Mouse (Mus musculus): ENCODE results near the gene Ikbke.
"Not testable (repeated sequence)": the region's sequence is repeated elsewhere in the genome, so short reads cannot be mapped to it uniquely, and the experiment has no call there.

The Ikbke gene

DNA sequence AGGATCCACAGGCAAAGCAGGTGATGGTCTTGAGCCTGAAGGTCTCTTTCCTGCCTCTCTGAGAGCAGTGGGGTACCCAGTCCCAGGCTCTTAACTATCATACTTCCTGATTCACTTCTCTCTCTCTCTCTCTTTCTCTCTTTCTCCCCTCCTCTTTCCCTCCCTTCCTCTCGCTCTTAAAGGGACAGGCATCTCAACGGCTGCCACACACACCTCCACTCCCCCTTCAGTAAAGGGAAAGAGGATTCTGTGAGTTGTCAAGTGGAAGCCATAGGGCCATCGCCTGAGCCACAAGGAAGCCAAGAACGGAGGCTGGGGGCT lies at the start of gene Ikbke:
Gene Ikbke, minus strand, starts transcription at position 151 of the 321 bp plus-strand sequence.
- no peak for DNase-seq

- not testable (repeated sequence) for DNase-seq
Measured at GRCm38 (mm10) chr1:131329093-131329492, 49.7 kb upstream of the Ikbke start.

DNA sequence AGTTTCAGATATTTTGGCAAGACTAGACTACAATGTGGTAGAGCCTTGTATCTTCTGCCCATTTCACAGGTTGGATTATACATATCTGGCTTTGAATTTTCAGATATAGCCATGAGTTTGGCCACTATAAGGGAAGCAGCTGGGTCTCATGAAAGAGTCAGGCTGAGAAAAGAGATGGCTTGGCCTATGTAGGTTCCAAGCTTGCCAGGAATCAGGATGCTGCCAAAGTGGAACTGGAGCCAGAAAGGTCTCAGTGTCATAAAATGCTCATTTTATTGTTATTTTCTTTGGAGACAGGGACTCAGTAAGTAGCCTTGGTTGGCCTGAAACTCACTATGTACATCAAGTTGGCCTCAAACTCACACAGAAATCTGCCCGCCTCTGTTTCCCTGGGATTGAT lies 47.8 kb upstream of the Ikbke start:
- no peak for DNase-seq

- no peak for DNase-seq
Measured at GRCm38 (mm10) chr1:131324816-131325463, 45.5 kb upstream of the Ikbke start.

DNA sequence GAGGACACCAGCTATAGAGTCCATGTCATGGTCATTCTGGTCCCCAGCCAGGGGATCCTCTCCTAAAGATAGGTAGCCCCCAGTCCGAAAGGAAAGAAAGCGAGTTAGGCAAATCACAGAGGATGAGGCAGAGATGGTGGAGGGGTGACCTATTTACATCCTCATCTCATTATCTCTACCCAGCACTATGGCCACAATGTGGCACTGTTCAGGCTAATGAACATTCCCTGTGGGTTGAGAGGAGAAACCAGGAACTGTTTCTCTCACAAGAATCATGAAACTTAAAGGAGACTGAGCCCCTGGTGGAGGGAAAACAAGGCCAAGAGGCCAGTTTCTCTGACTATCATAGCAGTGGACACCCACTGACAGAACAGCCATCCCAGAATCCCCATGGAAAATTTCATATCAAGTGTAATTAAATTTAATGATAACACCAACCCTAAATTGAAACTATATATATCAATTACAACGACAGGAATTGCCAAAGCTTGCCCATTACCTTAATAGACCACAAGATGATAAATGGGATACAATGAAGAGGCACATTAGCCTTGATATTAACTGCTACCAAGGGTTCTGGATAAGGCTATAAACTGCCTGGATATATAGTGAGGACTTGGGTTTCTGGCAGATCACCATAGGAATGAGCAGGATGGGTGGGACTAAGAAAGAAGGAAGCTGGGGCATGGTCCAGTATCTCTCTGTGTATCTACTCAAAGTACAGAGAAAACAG lies 40.4 kb upstream of the Ikbke start:
- peak; percentile 84 for DNase-seq

DNA sequence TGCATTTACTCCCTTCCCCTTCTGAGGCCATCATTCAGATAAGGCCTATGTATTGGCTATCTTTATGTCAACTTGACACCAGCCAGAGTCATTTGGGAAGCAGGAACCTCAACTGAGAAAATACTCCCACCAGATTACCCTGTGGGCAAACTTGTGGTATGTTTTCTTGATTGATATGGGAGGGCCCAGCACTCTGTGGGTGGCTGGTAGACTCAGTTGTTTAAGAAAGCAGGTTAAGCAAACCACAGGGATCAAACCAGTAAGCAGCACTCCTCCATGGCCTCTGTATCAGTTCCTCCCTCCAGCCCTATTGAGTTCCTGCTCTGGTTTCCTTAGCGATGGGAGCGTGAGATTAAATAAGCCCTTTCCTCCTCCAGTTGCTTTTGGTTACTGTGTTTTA lies 39.0 kb upstream of the Ikbke start:
- DNase-seq = no peak

DNA sequence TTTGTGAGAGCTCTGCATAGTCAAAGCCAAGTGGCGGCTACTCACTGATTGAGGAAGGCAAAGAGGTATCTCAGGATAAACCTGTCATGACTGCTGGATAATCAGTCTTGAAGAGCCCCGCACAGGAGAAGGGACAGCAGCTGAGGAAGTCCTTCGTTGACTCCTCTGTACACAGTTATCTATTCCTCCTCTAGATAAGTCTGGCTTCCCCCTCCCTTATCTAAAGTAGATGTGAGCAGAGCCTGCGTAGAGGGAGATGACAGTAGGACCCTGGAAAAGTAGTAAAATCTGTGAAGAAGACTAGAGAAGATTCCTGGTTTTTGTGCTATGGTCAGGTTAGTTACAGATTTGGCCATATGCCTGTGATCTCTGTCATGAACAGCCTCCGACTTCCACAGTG lies 38.2 kb upstream of the Ikbke start:
- DNase-seq = no peak

DNA sequence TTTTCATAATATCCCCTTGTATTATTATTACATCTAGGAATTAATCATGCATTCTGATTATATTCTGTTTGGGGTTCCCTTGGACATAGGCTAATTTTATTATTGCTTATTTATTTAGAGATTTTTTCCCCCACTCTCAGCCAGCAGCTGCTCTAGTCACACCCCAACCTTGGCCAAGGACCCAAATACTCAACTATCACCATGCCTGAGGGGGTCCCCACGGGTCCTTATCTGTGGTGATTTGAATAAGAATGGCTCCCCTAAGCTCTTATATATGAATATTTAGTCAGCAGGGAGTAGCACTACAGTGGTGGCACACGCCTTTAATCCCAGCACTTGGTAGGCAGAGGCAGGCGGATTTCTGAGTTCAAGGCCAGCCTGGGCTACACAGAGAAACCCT lies 31.9 kb upstream of the Ikbke start:
- DNase-seq = no peak

- peak; percentile 19 for DNase-seq
Measured at GRCm38 (mm10) chr1:131310237-131310818, 30.9 kb upstream of the Ikbke start.

GRCm38 (mm10) chr1:131300750-131301149 lies 21.3 kb upstream of the Ikbke start:
- no peak for DNase-seq

DNA sequence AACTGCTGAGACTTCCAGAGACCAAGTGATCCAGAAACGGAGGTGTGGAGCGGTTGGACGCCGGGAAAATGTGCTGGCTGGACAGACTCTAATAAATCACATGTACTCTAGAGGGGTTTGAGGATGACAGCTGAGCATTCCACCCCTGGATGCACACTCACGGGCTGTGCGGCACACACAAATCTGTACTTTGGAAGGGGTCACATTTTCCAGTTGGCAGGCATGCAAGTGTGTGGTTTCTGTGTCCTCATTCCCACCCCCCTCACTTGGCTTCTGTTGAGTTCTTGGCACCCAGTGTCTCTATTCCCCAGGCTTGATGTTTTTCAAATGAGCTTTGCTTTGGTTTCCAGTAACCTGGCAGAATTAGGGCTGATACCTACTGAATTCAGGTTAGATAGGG lies 20.4 kb upstream of the Ikbke start:
- DNase-seq = no peak

GRCm38 (mm10) chr1:131299240-131299639 lies 19.8 kb upstream of the Ikbke start:
- no peak for DNase-seq

- no peak for DNase-seq
Measured at GRCm38 (mm10) chr1:131298171-131298570, 18.8 kb upstream of the Ikbke start.

GRCm38 (mm10) chr1:131296726-131297125 lies 17.3 kb upstream of the Ikbke start:
- no peak for DNase-seq

- peak; percentile 30 for DNase-seq
Measured at GRCm38 (mm10) chr1:131295200-131295599, 15.8 kb upstream of the Ikbke start.

DNA sequence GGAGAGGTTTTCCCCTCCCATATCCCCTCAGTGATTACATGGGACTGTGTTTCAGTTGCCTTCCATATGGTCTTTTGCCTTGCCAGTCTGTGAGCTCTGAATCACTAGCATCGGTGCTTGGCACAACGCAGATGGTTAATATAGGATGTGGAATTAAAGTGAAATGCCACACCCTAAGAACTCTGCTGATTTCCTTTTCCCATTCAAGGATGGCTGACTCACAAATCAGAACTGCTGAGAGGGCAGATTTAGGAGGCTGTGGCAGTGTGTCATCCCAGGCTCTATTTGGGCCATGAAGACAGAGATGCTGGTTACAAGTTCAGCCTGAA lies 14.5 kb upstream of the Ikbke start:
- DNase-seq = no peak

DNA sequence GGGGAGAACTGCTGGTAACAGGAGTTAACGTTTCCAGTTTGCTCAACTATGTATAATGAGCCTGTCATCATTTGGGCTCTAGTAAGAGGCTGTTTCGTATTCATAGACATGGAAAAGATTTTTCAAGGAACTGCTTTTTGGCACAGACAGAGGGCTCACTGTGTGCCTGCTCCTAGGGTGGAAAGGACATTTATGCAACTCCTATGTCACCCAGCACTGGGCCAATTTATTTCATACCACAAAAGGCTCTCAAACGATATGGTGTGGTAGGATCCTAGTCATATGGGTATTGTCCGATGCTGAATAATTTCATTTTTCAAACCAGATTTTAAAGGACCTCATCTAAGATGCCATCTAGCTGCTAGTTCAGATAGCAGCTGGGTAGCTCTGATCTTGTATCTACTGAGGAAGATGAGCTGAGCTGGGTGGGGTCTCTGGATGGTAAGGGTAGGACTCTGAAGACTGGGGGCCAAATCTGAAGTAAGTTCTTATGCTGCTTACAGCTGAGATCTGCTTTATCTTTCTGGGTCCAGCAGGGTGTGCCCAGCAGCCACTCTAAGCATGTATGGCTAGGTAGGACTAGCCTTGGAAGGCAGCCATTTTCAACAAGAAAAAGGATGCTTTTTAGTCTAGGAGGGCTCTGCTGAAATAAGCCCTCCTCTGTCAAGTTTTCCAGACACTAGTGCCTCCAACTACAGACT lies 14.0 kb upstream of the Ikbke start:
- DNase-seq = no peak

- DNase-seq = peak; percentile 72
Measured at GRCm38 (mm10) chr1:131290648-131291047, 11.2 kb upstream of the Ikbke start.

DNA sequence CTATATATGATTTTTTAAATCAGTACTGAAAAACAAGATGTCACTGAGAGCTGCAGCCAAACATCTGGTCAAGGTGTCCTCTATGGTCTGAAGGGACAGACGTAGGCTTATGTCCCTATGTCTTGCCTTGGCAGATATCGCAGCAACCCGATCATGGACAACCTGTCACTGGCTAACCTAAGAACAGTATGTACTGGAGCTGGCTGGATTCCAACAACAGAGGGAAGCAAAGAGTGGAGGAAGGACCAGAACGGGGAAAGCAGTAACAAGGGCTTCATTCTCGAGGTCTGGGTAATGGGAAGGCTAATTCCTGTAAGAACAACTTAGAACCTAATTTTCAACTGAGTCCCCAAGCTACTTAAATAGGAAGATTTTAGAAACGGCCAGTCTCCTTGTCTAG lies 9.5 kb upstream of the Ikbke start:
- no peak for DNase-seq

- no peak for DNase-seq
Measured at GRCm38 (mm10) chr1:131287267-131287666, 7.9 kb upstream of the Ikbke start.

- DNase-seq = no peak
Measured at GRCm38 (mm10) chr1:131286803-131287202, 7.4 kb upstream of the Ikbke start.

- DNase-seq = no peak
Measured at GRCm38 (mm10) chr1:131284616-131285015, 5.2 kb upstream of the Ikbke start.

GRCm38 (mm10) chr1:131284167-131284566 lies 4.8 kb upstream of the Ikbke start:
- peak; percentile 24 for DNase-seq

- no peak for DNase-seq
Measured at GRCm38 (mm10) chr1:131281731-131282130, 2.3 kb upstream of the Ikbke start.
